ENCODE assay signal across 8 mouse cellular contexts in the genomic region with DNA sequence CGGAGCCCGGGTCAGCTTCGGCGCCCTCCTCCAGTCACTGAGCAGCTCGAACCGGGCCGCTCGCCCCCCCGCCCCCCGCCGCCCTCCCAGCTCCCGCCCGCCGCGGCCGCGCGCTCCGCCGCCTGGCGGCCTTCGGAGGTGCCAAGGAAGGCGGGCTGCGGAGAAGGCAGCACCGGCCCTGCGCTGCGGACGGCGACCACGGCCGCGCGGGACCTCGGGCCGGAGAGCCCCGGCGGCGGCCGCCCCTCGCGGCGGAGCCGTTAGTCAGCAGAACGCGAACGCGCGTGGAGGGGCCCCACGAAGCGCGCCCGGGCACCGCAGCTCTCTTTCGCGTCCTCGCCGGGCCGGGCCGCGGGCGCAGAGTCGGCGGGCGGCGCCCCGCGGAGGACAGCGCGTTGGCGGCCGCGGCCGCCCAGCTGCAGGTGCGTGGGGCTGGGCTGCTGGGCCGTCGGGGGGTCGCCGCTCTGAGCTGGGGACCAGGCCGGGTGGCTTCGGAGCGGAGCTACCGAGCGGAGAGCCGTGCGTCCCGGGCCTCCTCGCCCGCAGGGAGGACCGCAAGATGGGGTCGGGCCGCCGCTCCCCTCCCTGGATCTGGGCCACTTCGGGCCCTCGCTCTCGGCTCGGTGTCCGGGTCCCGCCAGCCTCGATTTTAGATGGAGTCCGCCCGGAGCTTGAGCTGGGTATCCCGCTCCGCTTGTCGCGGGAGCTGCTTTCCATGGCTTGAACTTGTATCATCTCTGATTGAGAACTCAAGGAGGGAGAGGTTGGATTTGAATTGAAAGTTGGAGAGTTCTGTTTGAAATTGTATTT. TPM values are rescaled to one million over a fixed set of nuclear protein-coding genes. Genes with fewer than 3 reads are reported as not detected.
DNase-seq lines count a peak whose midpoint lies in the region; ATAC-seq and TF ChIP-seq lines count a peak whose summit lies in the region.

A gene (plus strand): TSS at position 14 of the 810 bp plus-strand sequence.

- H3K4me3 ChIP-seq in intestine, postnatal 0 days (ENCODE audit: low read depth, low read length), result peak within 1 kb of the TSS; percentile 94
- H3K4me3 ChIP-seq in limb, embryonic 11.5 days (ENCODE audit: low read depth, low read length), result peak within 1 kb of the TSS; percentile 81
- H3K4me3 ChIP-seq in midbrain, embryonic 12.5 days, result peak within 1 kb of the TSS; percentile 89

- no peaks in the 10 kb centered on the region; the same call in 1 of the 2 replicates for H3K4me1 ChIP-seq in intestine, postnatal 0 days (replicated peaks; ENCODE audit: control insufficient read depth, insufficient read depth, low read length)
- H3K4me1 ChIP-seq in limb, embryonic 11.5 days (ENCODE audit: control insufficient read depth, insufficient read depth, low read length), result peaks cover 7% of the 10 kb centered on the region; the same call in 1 of the 2 replicates
- H3K4me1 ChIP-seq in midbrain, embryonic 12.5 days, result peaks cover 26% of the 10 kb centered on the region

- H3K27me3 ChIP-seq in intestine, postnatal 0 days (replicated peaks; ENCODE audit: control insufficient read depth, insufficient read depth, low read length), result no peaks in the 10 kb centered on the region
- H3K27me3 ChIP-seq in limb, embryonic 11.5 days (ENCODE audit: control insufficient read depth, insufficient read depth, low read length), result no peaks in the 10 kb centered on the region
- H3K27me3 ChIP-seq in midbrain, embryonic 12.5 days, result no peaks in the 10 kb centered on the region

- H3K9me3 ChIP-seq in intestine, postnatal 0 days (ENCODE audit: control insufficient read depth), result no peaks in the 10 kb centered on the region
- H3K9me3 ChIP-seq in limb, embryonic 11.5 days (ENCODE audit: control insufficient read depth, low read length), result no peaks in the 10 kb centered on the region
- no peaks in the 10 kb centered on the region for H3K9me3 ChIP-seq in midbrain, embryonic 12.5 days

- DNase-seq in layer of hippocampus, adult 11-12 months (ENCODE audit: low spot score), result peak; percentile 40
- DNase-seq in layer of hippocampus, adult 9-10 months (ENCODE audit: low spot score), result no peak
- DNase-seq in embryo, embryonic 11 days, result peak; percentile 69
- DNase-seq in limb, embryonic 11.5 days (ENCODE audit: low spot score), result peak; percentile 69
- DNase-seq in spleen, postnatal 36 days (ENCODE audit: low spot score in 2 of 2), result peak; percentile 18 to 32

- peak; percentile 59 for TF ChIP-seq CTCF in intestine, postnatal 0 days (IDR thresholded peaks at IDR 0.05; ENCODE audit: low read depth)

- peak within 1 kb of the TSS; percentile 74 for H3K4me2 ChIP-seq in intestine, postnatal 0 days (replicated peaks; ENCODE audit: low read depth)
- peak within 1 kb of the TSS; percentile 72 for H3K4me2 ChIP-seq in limb, embryonic 11.5 days (ENCODE audit: low read depth, severe bottlenecking)
- peak within 1 kb of the TSS; percentile 78 for H3K4me2 ChIP-seq in midbrain, embryonic 12.5 days (replicated peaks)

- under 1% methylated on average over 55 of the region's 105 CpGs for WGBS in intestine, postnatal 0 days
- WGBS in limb, embryonic 11.5 days, result under 1% methylated on average over 84 of the region's 105 CpGs
- 0% methylated on average over 68 of the region's 105 CpGs for WGBS in midbrain, embryonic 12.5 days

- H3K36me3 ChIP-seq in intestine, postnatal 0 days (ENCODE audit: control insufficient read depth, insufficient read depth), result no peaks in the 10 kb centered on the region
- no peaks in the 10 kb centered on the region for H3K36me3 ChIP-seq in limb, embryonic 11.5 days (ENCODE audit: control insufficient read depth, insufficient read depth, low read length)
- no peaks in the 10 kb centered on the region for H3K36me3 ChIP-seq in midbrain, embryonic 12.5 days

- peak within 1 kb of the TSS; percentile 93 for H3K9ac ChIP-seq in intestine, postnatal 0 days (ENCODE audit: low read depth, low read length)
- peak within 1 kb of the TSS; percentile 93 for H3K9ac ChIP-seq in limb, embryonic 11.5 days (ENCODE audit: low read length)
- H3K9ac ChIP-seq in midbrain, embryonic 12.5 days (replicated peaks), result peak within 1 kb of the TSS; percentile 97

- H3K27ac ChIP-seq in intestine, postnatal 0 days (ENCODE audit: low read depth, low read length), result peak within 1 kb of the TSS; percentile 98
- peak within 1 kb of the TSS; percentile 96 for H3K27ac ChIP-seq in limb, embryonic 11.5 days (replicated peaks; ENCODE audit: low read depth, low read length)
- H3K27ac ChIP-seq in midbrain, embryonic 12.5 days (replicated peaks), result peak within 1 kb of the TSS; percentile 99

- no peak for ATAC-seq in granulocyte monocyte progenitor cell, adult 5-6 weeks (replicated peaks; ENCODE audit: poor library complexity, severe bottlenecking)
- ATAC-seq in intestine, postnatal 0 days, result no peak; the same call in 1 of the 2 replicates
- ATAC-seq in limb, embryonic 11.5 days (ENCODE audit: insufficient number of reproducible peaks, low FRiP score, low TSS enrichment, low read depth), result peak; percentile 68
- peak; percentile 61 for ATAC-seq in midbrain, embryonic 12.5 days (ENCODE audit: low FRiP score, low read depth)

RNA-seq across cellular contexts. Expression of the gene that starts here (rescaled TPM):
- total RNA-seq in granulocyte monocyte progenitor cell, adult 5-6 weeks (2014; fragmentation: Nextera tagmentation), result 57.7 and 62.0 TPM in 2 replicates
- 63.0 and 66.5 TPM in 2 replicates for total RNA-seq in granulocyte monocyte progenitor cell, adult 5-6 weeks (2017)
- 26.0 and 29.1 TPM in 2 replicates for polyA plus RNA-seq in intestine, postnatal 0 days (2015; fragmentation: Nextera tagmentation; extraction: Ambion mirVana)
- 33.8 and 34.0 TPM in 2 replicates for polyA plus RNA-seq in limb, embryonic 11.5 days (2014; fragmentation: Nextera tagmentation; extraction: Ambion mirVana)
- 51.7 and 58.0 TPM in 2 replicates for polyA plus RNA-seq in midbrain, embryonic 12.5 days (2016; fragmentation: Nextera tagmentation; extraction: Ambion mirVana)

Comparison
In these comparisons a context has a peak if more than half of its experiments do, and no peak if none do; other contexts are left out.
1. ATAC-seq: peak in limb, embryonic 11.5 days (single experiment) and midbrain, embryonic 12.5 days (single experiment); none in granulocyte monocyte progenitor cell, adult 5-6 weeks (single experiment) and intestine, postnatal 0 days (single experiment).
2. Peak in every context shown above with its lines, with median percentiles within 50 percentile points of each other: H3K27ac ChIP-seq, H3K4me2 ChIP-seq, H3K4me3 ChIP-seq and H3K9ac ChIP-seq.